Mouse (Mus musculus): ENCODE results near the gene Nob1.

DNA sequence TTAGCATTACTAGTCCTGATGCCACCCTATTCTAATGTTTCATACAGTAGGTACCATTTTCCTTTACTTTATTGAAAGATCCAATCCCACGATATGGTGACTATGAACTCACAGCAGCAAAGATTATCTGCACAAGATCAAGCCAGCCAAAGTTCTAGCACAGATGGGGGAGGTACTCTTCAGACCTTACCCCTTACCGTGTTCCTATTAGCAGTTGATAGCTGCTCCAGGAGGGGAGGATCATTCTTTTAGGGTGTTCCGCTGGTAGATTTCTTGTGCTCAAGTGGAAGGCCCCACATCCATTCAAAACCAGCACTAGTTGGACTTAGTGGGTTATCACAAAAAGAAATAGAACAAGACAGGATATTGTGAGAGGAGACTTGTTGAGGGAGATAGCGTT is 43.2 kb downstream of the Nob1 start:
- TF ChIP-seq CTCF (IDR thresholded peaks at IDR 0.05; ENCODE audit: insufficient read depth, low read depth, low read length) (no peak), POLR2A (IDR thresholded peaks at IDR 0.05; ENCODE audit: insufficient read depth, low read depth, low read length) (no peak)

Data from olfactory bulb, adult 2 months (tissue).